Mouse (Mus musculus) myocyte (in vitro differentiated cells): ENCODE data around the gene Ndufaf2.

Experiments used
- CEBPB ChIP-seq: IDR thresholded peaks from 2 replicates; pipeline ENCODE4 v1.6.1; 2011; ENCODE audit warnings: mild to moderate bottlenecking, moderate library complexity; ENCODE audit not compliant: poor library complexity, insufficient read depth, severe bottlenecking
- E2F4 ChIP-seq: IDR thresholded peaks from one replicate; pipeline ENCODE4 v1.6.1; 2011; ENCODE audit warnings: mild to moderate bottlenecking, control low read depth, moderate library complexity; ENCODE audit not compliant: insufficient read depth
- MAX ChIP-seq: IDR thresholded peaks from one replicate; pipeline ENCODE4 v1.6.1; 2011; ENCODE audit warnings: low read depth, mild to moderate bottlenecking, control low read depth
- MYOD1 ChIP-seq, 3 experiments: IDR thresholded peaks; one replicate each; pipeline ENCODE4 v1.6.1; 2011; ENCODE audit warnings: control low read depth in 2 of 3, low read depth in 2 of 3, mild to moderate bottlenecking in 2 of 3, moderate library complexity in 1 of 3; ENCODE audit not compliant: insufficient read length in 2 of 3, control insufficient read depth in 1 of 3
- MYOG ChIP-seq, 3 experiments: IDR thresholded peaks; one replicate each; pipeline ENCODE4 v1.6.1; 2011; ENCODE audit warnings: control low read depth in 2 of 3, low read depth in 2 of 3, mild to moderate bottlenecking in 2 of 3; ENCODE audit not compliant: insufficient read length in 2 of 3, control insufficient read depth in 1 of 3, insufficient read depth in 1 of 3
- POLR2A ChIP-seq: IDR thresholded peaks from one replicate; pipeline ENCODE4 v1.6.1; 2011; ENCODE audit warnings: low read depth, mild to moderate bottlenecking, control low read depth, moderate library complexity; ENCODE audit not compliant: insufficient read length
- POLR2AphosphoS2 ChIP-seq: IDR thresholded peaks from one replicate; pipeline ENCODE4 v1.6.1; 2011; ENCODE audit warnings: low read depth, control low read depth; ENCODE audit not compliant: insufficient read length
- REST ChIP-seq: IDR thresholded peaks from one replicate; pipeline ENCODE4 v1.6.1; 2011; ENCODE audit warnings: mild to moderate bottlenecking, control low read depth, moderate library complexity; ENCODE audit not compliant: insufficient read depth, insufficient read length
- SRF ChIP-seq: IDR thresholded peaks from one replicate; pipeline ENCODE4 v1.6.1; 2011; ENCODE audit warnings: low read depth; ENCODE audit not compliant: control insufficient read depth, insufficient read length
- TCF12 ChIP-seq: IDR thresholded peaks from one replicate; pipeline ENCODE4 v1.6.1; 2011; ENCODE audit warnings: mild to moderate bottlenecking, control low read depth; ENCODE audit not compliant: poor library complexity, insufficient read depth, severe bottlenecking
- TCF3 ChIP-seq: IDR thresholded peaks from one replicate; pipeline ENCODE4 v1.6.1; 2011; ENCODE audit warnings: low read depth, control low read depth; ENCODE audit not compliant: insufficient read length
- USF1 ChIP-seq: IDR thresholded peaks from one replicate; pipeline ENCODE4 v1.6.1; 2011; ENCODE audit warnings: low read depth, mild to moderate bottlenecking, control low read depth, moderate library complexity

- TF ChIP-seq POLR2A (no peak), USF1 (no peak), POLR2AphosphoS2 (no peak), SRF (no peak), MYOD1 (IDR thresholded peaks at IDR 0.05; ENCODE audit: control insufficient read depth in 1 of 3, insufficient read length in 2 of 3, low read depth in 2 of 3) (no peak), CEBPB (no peak), MAX (no peak), E2F4 (no peak), TCF3 (no peak), TCF12 (no peak), MYOG (IDR thresholded peaks at IDR 0.05; ENCODE audit: control insufficient read depth in 1 of 3, insufficient read depth in 1 of 3, insufficient read length in 2 of 3, low read depth in 2 of 3) (no peak), REST (no peak)
Observed at GRCm38 (mm10) chr13:108039375-108039774, 119.0 kb downstream of the Ndufaf2 start.
